Mouse (Mus musculus) CD4-positive, CD25-positive, alpha-beta regulatory T cell, adult 4 months (primary cell): ENCODE results near the gene Zswim8. TPM values are rescaled to one million over a fixed set of nuclear protein-coding genes. Genes with fewer than 3 reads are reported as not detected.

Source experiments
- ATAC-seq: one replicate; pipeline ENCODE4 v1.8.0; 2017
- polyA plus RNA-seq, 2 experiments: library from polyadenylated mRNA; unstranded; fragments of 100-300 nt; shearing (Covaris generic); gene quantifications; one replicate each; pipeline ENCODE4 v1.2.1; 2017

Zswim8 gene
- polyA plus RNA-seq, 2 experiments from 2014 or later = 21.6 to 22.3 TPM

- ATAC-seq = no peak
Observed at GRCm38 (mm10) chr14:20733041-20733951, 25.9 kb downstream of the Zswim8 start.

- ATAC-seq = peak; percentile 94
Observed at GRCm38 (mm10) chr14:20733952-20734774, 26.8 kb downstream of the Zswim8 start, which contains the start of gene Ndst2. TSS of gene Ndst2 (minus strand) at chr14:20734562.

GRCm38 (mm10) chr14:20735052-20735451 lies 27.7 kb downstream of the Zswim8 start:
- ATAC-seq = no peak

GRCm38 (mm10) chr14:20735892-20736390 lies 28.6 kb downstream of the Zswim8 start:
- ATAC-seq = no peak

- no peak for ATAC-seq
Observed at GRCm38 (mm10) chr14:20737306-20737705, 30.0 kb downstream of the Zswim8 start.

- no peak for ATAC-seq
Observed at GRCm38 (mm10) chr14:20738511-20738910, 31.2 kb downstream of the Zswim8 start.

- no peak for ATAC-seq
Observed at GRCm38 (mm10) chr14:20741301-20741700, 33.9 kb downstream of the Zswim8 start.

GRCm38 (mm10) chr14:20743614-20744013 lies 36.3 kb downstream of the Zswim8 start:
- no peak for ATAC-seq

- ATAC-seq = no peak
Observed at GRCm38 (mm10) chr14:20746935-20747334, 39.6 kb downstream of the Zswim8 start.

GRCm38 (mm10) chr14:20748388-20748787 lies 41.0 kb downstream of the Zswim8 start:
- ATAC-seq = no peak

GRCm38 (mm10) chr14:20749494-20750051 lies 42.2 kb downstream of the Zswim8 start:
- ATAC-seq = no peak

- ATAC-seq = no peak
Observed at GRCm38 (mm10) chr14:20750503-20750902, 43.2 kb downstream of the Zswim8 start.

GRCm38 (mm10) chr14:20753792-20754191 lies 46.4 kb downstream of the Zswim8 start:
- no peak for ATAC-seq

- ATAC-seq = no peak
Observed at GRCm38 (mm10) chr14:20757370-20757907, 50.1 kb downstream of the Zswim8 start.

- ATAC-seq = no peak
Observed at GRCm38 (mm10) chr14:20758768-20759435, 51.5 kb downstream of the Zswim8 start.

- ATAC-seq = no peak
Observed at GRCm38 (mm10) chr14:20764942-20765341, 57.6 kb downstream of the Zswim8 start.

GRCm38 (mm10) chr14:20765642-20766258 lies 58.4 kb downstream of the Zswim8 start:
- ATAC-seq = peak; percentile 98

- ATAC-seq = no peak
Observed at GRCm38 (mm10) chr14:20767936-20768335, 60.6 kb downstream of the Zswim8 start.

- ATAC-seq = no peak
Observed at GRCm38 (mm10) chr14:20768581-20768980, 61.2 kb downstream of the Zswim8 start.

- ATAC-seq = no peak
Observed at GRCm38 (mm10) chr14:20771941-20772340, 64.6 kb downstream of the Zswim8 start.

GRCm38 (mm10) chr14:20772808-20773207 lies 65.5 kb downstream of the Zswim8 start:
- ATAC-seq = no peak
